Mouse (Mus musculus) lung, postnatal 0 days (tissue): ENCODE data around the gene Zfp961. TPM values are rescaled to one million over a fixed set of nuclear protein-coding genes. Genes with fewer than 3 reads are reported as not detected.
"Not testable (repeated sequence)": the region's sequence is repeated elsewhere in the genome, so short reads cannot be mapped to it uniquely, and the experiment has no call there.

Source experiments
- ATAC-seq: fragments of 200-750 bp; cut with Nextera tagmentation; 2 replicates; pipeline ENCODE4 v1.8.0; 2017; ENCODE audit warnings: moderate library complexity
- DNase-seq: peaks from one replicate; pipeline ENCODE4 v3.0.0-alpha.2; 2016; ENCODE audit warnings: low spot score
- H3K27ac ChIP-seq: fragments of 300-500 bp; sonication (generic); 2 replicates; pipeline ENCODE4 v1.5.1; 2014; ENCODE audit warnings: antibody characterized with exemption, mild to moderate bottlenecking, low read length, mixed read lengths
- H3K27me3 ChIP-seq: fragments of 300-500 bp; sonication (generic); replicated peaks from 2 replicates; pipeline ENCODE4 v1.6.1; 2014; ENCODE audit warnings: low read length, mixed read lengths; ENCODE audit not compliant: insufficient read depth
- H3K36me3 ChIP-seq: fragments of 300-500 bp; sonication (generic); 2 replicates; pipeline ENCODE4 v1.6.1; 2014; ENCODE audit warnings: low read length, mixed read lengths; ENCODE audit not compliant: insufficient read depth
- H3K4me1 ChIP-seq: fragments of 300-500 bp; sonication (generic); 2 replicates; pipeline ENCODE4 v1.6.1; 2014; ENCODE audit warnings: antibody characterized with exemption, low read depth, low read length, mixed read lengths; ENCODE audit not compliant: insufficient read depth
- H3K4me2 ChIP-seq: fragments of 300-500 bp; sonication (generic); replicated peaks from 2 replicates; pipeline ENCODE4 v1.6.1; 2014; ENCODE audit warnings: low read depth, mild to moderate bottlenecking, low read length, moderate library complexity, mixed read lengths
- H3K4me3 ChIP-seq: fragments of 300-500 bp; sonication (generic); 2 replicates; pipeline ENCODE4 v1.5.1; 2014; ENCODE audit warnings: low read depth, low read length
- H3K9ac ChIP-seq: fragments of 300-500 bp; sonication (generic); replicated peaks from 2 replicates; pipeline ENCODE4 v1.6.1; 2014; ENCODE audit warnings: low read depth, mild to moderate bottlenecking
- H3K9me3 ChIP-seq: fragments of 300-500 bp; sonication (generic); 2 replicates; pipeline ENCODE4 v1.6.1; 2016; ENCODE audit warnings: low read length, mixed read lengths
- CTCF ChIP-seq: IDR thresholded peaks from 2 replicates; pipeline ENCODE4 v1.5.1; 2016; ENCODE audit warnings: antibody characterized with exemption, mild to moderate bottlenecking
- EP300 ChIP-seq: IDR thresholded peaks from 2 replicates; pipeline ENCODE4 v1.6.1; 2016; ENCODE audit warnings: antibody characterized with exemption, mild to moderate bottlenecking, control low read depth
- WGBS: fragments of 180-500 bp; shearing (Covaris S2); extraction: QIAGEN DNeasy Blood & Tissue Kit; methylation state at CpG from one replicate; pipeline ENCODE4 v1.1.7; 2014; 5-methylcytosine and 5-hydroxymethylcytosine counted together
- polyA plus RNA-seq: library from polyadenylated mRNA; unstranded; fragments of >200 nt; fragmentation: Nextera tagmentation; extraction: Ambion mirVana; gene quantifications from 2 replicates; pipeline ENCODE4 v1.2.1, GENCODE M21; 2015

Gene Zfp961
- polyA plus RNA-seq, result 12.3 and 12.8 TPM in 2 replicates

DNA sequence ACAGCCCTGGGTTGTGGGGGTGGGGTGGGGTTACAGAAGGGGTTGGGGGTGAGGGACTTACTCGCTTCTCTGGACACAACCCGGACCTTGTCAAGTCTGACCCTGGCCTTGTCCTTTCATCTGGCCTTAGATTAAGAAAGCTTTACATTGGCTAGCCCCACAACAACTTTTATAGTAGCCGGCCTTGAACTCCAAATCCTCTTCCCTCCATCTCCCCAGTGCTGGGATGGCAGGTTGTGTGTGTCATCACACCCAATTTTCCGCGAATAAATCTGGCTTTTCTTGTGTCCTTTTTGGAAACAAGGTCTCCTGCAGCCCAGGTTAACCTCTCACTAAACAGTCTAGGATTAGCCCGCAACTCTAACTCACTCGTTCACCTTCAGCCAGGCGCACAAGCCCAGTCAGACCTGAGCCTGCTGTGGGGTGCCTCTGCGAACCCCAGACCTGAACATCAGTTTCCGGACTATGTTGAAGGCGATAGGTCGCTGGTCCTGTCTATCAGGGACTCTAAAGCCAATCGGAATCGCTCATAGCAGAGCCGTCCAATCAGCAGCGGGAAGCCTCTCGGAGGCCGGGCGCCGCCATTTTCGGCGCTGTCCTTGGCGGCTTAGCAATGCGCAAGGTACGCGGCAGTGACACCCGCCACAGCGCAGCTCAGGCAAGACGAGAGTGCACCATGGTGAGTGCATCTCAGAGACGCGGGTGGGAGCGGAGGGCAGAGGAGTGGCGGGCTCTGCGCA is at the start of gene Zfp961:
TSS of gene Zfp961 (plus strand) at position 557 of the 740 bp plus-strand sequence.
- no peaks in the 10 kb centered on the region for H3K27me3 ChIP-seq
- no peaks in the 10 kb centered on the region for H3K9me3 ChIP-seq
- peak within 1 kb of the TSS; percentile 64 for H3K9ac ChIP-seq
- no peak for TF ChIP-seq CTCF
- TF ChIP-seq EP300, result no peak
- H3K27ac ChIP-seq, result peak within 1 kb of the TSS; percentile 72
- H3K4me1 ChIP-seq, result peaks cover 11% of the 10 kb centered on the region
- no peaks in the 10 kb centered on the region for H3K36me3 ChIP-seq
- 3% methylated on average over 34 of the region's 34 CpGs for WGBS
- H3K4me3 ChIP-seq, result peak within 1 kb of the TSS; percentile 67
- peak within 1 kb of the TSS; percentile 53 for H3K4me2 ChIP-seq
- DNase-seq (peak; percentile 97), ATAC-seq (peak; percentile 100)

DNA sequence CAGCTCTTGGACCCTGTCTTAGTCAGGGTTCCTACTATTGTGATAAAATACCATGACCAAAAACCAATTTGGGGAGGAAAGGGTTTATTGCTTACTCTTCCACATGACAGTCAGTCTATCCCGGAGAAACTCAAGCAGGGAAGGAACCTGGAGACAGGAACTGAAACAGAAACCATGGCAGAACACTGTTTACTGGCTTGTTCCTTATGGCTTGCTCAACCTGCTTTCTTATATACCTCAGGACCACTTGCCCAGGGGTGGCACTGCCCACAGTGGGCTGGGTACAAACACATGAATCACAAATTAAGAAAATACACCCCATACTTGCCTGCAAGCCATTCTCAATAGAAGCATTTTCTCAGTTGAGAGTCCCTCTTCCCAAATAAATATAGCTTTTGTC is 47.8 kb upstream of the Zfp961 start:
- not testable (repeated sequence) for H3K9me3 ChIP-seq, ATAC-seq, H3K27me3 ChIP-seq, H3K4me1 ChIP-seq, H3K9ac ChIP-seq, DNase-seq, H3K27ac ChIP-seq, H3K4me3 ChIP-seq, H3K36me3 ChIP-seq, H3K4me2 ChIP-seq
- WGBS, result 29% methylated on average over 1 of the region's 1 CpGs

DNA sequence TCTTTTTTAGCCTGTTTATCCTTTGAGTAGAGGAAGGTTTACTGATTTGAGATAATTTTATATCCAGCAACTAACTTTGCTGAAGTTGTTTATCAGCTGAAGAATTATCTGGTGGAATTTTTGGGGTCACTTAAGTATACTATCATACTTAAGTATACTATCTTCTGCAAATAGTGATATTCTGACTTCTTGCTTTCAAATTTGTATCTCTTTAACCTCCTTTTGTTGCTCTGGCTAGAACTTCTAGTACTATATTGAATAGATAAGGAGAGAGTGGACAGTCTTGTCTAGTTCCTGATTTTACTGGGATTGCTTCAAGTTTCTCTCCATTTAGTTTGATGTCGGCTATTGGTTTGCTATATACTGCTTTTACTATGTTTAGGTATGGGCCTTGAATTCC is 44.0 kb upstream of the Zfp961 start:
- Histone ChIP-seq H3K27ac (no peak overlapping the region), H3K27me3 (no peaks in the 10 kb centered on the region), H3K36me3 (no peaks in the 10 kb centered on the region), H3K4me3 (no peak overlapping the region), H3K9ac (no peak overlapping the region), H3K4me2 (no peak overlapping the region), H3K9me3 (no peaks in the 10 kb centered on the region), H3K4me1 (no peaks in the 10 kb centered on the region)
- DNase-seq (no peak), ATAC-seq (no peak)
- TF ChIP-seq EP300, result no peak
- no peak for TF ChIP-seq CTCF
- 89% methylated on average over 1 of the region's 1 CpGs for WGBS

DNA sequence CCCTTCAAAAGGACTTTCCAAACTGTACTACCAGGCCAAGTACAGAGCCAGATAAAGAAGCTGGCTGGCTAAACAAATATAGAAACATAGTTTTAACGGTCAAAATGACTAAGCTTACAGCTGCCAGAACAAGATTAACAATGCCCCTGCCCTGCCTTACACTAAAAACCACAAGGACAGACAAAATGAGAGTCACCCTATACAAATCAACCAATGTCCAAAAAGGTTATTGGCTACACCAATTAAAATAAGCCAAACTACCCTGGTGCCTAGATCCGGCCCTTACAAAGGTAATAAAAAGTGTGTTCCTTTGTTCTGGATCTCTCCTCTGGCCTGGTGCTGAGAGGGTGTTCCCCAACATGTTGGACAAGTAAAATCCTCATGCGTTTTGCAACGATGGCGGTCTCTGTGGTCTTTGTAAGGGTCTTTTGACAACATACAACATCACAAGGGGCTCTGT is 43.0 kb upstream of the Zfp961 start:
- no peak overlapping the region for H3K9ac ChIP-seq
- TF ChIP-seq EP300 (no peak), CTCF (no peak)
- 0 out of 2 replicates have a peak overlapping the region, but pooled peaks have one; percentile 77 for H3K4me3 ChIP-seq
- 0 out of 2 replicates have a peak overlapping the region, but pooled peaks have one; percentile 95 for H3K27ac ChIP-seq
- DNase-seq (no peak), ATAC-seq (no peak)
- no peaks in the 10 kb centered on the region for H3K4me1 ChIP-seq
- H3K4me2 ChIP-seq, result peak overlapping the region; percentile 63; the same call in 1 of the 2 replicates
- 95% methylated on average over 5 of the region's 5 CpGs for WGBS
- no peaks in the 10 kb centered on the region for H3K27me3 ChIP-seq
- H3K9me3 ChIP-seq, result no peaks in the 10 kb centered on the region
- no peaks in the 10 kb centered on the region for H3K36me3 ChIP-seq

DNA sequence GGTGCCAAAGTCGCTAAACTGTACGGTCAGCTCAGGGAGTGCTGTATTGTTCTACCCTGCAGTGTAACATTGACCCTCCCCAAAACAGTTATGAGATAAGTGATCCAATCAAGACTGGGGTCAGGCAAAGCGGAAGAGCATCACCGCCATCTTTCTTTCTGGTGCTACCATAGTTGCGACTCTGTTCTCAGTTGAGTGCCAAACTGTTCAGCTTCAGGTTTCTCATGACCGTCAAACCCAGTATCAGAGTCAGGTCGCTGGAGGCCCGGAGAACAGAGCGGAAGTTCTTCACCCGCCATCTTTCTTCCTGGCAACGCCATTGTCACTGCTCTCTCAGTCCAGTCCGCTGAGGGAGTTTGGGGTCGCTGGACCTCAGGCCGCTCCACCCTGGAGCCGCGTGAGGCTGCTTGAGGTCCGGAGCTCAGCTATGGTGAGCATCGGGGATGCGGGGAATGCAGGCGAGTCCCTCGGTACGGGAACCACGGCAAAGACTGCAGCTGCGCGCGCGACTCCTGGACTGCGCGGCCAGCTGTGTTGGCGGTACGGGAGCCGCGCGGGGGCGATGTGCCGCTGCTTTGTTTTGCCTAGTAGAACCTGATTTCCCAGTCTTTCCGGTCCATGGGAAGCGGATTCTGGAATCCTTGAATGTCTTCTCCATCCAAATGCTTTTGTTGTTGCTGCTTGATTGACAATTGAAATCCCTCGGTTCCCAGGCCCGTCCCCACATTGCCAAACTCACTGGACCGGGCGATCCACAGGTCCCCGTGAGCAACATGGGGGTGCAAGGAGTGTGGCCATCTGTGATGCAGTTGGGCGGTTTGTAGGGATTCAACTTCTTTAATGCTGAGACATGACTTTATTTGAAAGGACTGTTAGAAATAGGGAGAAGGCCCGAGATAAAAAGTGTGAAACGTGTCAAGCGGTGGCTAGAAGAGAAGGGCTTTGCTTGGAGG is 42.3 kb upstream of the Zfp961 start, which contains the start of the genes Zfp882 and Zfp617:
TSS of gene Zfp882 (plus strand) at position 300 of the 953 bp plus-strand sequence.
TSS of gene Zfp617 (plus strand) at position 327 of the 953 bp plus-strand sequence.
- Histone ChIP-seq H3K4me2 (peak within 1 kb of the TSS; percentile 63), H3K4me1 (no peaks in the 10 kb centered on the region), H3K4me3 (peak within 1 kb of the TSS; percentile 77), H3K9me3 (no peaks in the 10 kb centered on the region), H3K27ac (peak within 1 kb of the TSS; percentile 95), H3K27me3 (no peaks in the 10 kb centered on the region), H3K9ac (peak within 1 kb of the TSS; percentile 78), H3K36me3 (no peaks in the 10 kb centered on the region)
- ATAC-seq, result peak; percentile 96
- peak; percentile 92 for DNase-seq
- 4% methylated on average over 47 of the region's 47 CpGs for WGBS
- TF ChIP-seq EP300, result no peak
- TF ChIP-seq CTCF, result peak; percentile 84

DNA sequence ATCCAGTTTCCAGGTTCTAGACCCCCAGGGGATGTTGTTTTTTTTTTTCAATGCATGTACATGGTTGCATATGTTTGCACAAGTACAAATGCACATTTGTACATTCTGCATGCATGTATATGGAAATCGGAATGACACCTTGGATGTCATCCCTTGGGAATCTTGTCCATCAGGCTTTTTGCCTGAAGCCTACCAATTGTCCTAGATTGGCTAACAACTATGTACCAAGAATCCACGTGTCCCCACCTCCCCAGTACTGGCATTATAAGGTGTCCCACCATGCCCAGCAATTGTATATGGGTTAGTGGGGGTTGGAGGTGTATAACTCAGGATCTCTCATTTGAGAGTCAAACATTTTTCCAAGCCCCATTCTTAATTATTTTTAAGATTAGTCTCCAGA is 38.6 kb upstream of the Zfp961 start:
- Histone ChIP-seq H3K36me3 (no peaks in the 10 kb centered on the region), H3K4me1 (no peaks in the 10 kb centered on the region), H3K9ac (no peak overlapping the region), H3K27me3 (no peaks in the 10 kb centered on the region), H3K9me3 (no peaks in the 10 kb centered on the region), H3K27ac (no peak overlapping the region), H3K4me3 (no peak overlapping the region), H3K4me2 (no peak overlapping the region)
- DNase-seq (no peak), ATAC-seq (no peak)
- 75% methylated on average over 2 of the region's 2 CpGs for WGBS
- TF ChIP-seq EP300 (no peak), CTCF (no peak)
